Mouse (Mus musculus) erythroblast, adult 5-6 weeks (primary cell): ENCODE data around the gene Olfr532. TPM values are rescaled to one million over a fixed set of nuclear protein-coding genes. Genes with fewer than 3 reads are reported as not detected.
"Not testable (repeated sequence)": the region's sequence is repeated elsewhere in the genome, so short reads cannot be mapped to it uniquely, and the experiment has no call there.

Experiments used
- ATAC-seq: replicated peaks from 2 replicates; pipeline ENCODE4 v1.8.0; 2016; ENCODE audit warnings: moderate number of reproducible peaks, mild to moderate bottlenecking, moderate TSS enrichment, inconsistent platforms; ENCODE audit not compliant: poor library complexity, low FRiP score, severe bottlenecking
- total RNA-seq, 2 experiments: library from RNA; stranded (forward) in 1 of 2; stranded (reverse) in 1 of 2; fragments of 150-400 nt in 1 of 2; fragments of 200-764, 138-1000 nt in 1 of 2; gene quantifications; 2 replicates each; pipeline versions ENCODE4 v1.2.3 to v1.2.4; 2015 to 2017; ENCODE audit warnings: low replicate concordance in 2 of 2

Olfr532 gene
- not detected in 2 replicates for total RNA-seq (2015; ENCODE audit: low replicate concordance)
- not detected in 2 replicates for total RNA-seq (2017; ENCODE audit: low replicate concordance)

GRCm38 (mm10) chr7:140421539-140421938, at the start of gene Olfr532:
Olfr532 (minus strand) TSS chr7:140421639.
- no peak for ATAC-seq

- ATAC-seq: not testable (repeated sequence)
Observed at GRCm38 (mm10) chr7:140463070-140463469, 41.6 kb upstream of the Olfr532 start, which contains the start of gene Olfr533. Olfr533 (plus strand) TSS chr7:140463370.

GRCm38 (mm10) chr7:140443141-140443540, 21.7 kb upstream of the Olfr532 start:
- no peak for ATAC-seq

- ATAC-seq: no peak
Observed at GRCm38 (mm10) chr7:140402818-140403217, 18.6 kb downstream of the Olfr532 start, which contains the start of gene Olfr531. Olfr531 (minus strand) TSS chr7:140402918.

DNA sequence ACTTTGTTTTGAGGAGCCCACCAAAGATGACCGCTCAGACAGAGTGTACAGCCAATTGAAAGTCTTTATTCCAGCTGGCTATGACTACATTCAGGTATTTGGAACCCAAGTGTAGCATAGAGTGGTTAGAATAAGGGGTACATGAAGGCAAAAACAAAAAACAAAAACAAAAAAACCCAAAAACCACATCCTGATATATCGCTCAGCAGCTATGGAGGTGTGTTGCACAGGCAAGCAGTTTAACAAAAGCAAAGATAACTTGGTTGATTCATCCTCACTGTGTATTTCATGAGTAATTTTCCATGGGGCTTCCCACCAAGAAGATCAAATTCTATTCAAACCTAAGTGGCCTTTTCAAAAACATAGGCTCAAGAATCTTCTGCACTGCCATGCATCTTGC, 44.5 kb downstream of the Olfr532 start:
- no peak for ATAC-seq

DNA sequence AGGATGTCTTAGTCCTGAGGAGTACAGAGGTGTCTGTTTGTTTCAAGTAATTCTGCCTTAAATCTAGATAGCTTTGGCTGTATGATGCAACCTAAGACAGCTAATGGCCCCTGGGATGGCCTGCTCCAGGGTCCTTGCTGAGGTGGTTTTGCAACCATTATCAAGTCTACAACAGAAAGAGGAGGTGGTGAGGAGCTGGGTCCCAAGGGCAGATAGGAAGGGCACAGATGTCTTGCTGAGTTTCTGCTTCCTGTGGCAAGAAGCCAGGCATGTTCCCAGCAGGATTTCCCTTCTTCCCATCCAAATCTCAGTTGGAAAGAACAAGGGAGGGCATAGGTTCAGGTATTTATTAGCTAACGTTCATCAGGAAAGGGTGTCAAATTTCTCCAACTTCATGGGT, 45.2 kb downstream of the Olfr532 start, which contains the start of gene Olfr530:
Olfr530 (minus strand) TSS at position 101 of the 400 bp plus-strand sequence.
- no peak for ATAC-seq

GRCm38 (mm10) chr7:140374300-140374699, 47.1 kb downstream of the Olfr532 start:
- no peak for ATAC-seq

Other genes with a start within 250 kb of the Olfr532 start
- gene Olfr523, start 248.4 kb downstream of the Olfr532 start, total RNA-seq (2015; ENCODE audit: low replicate concordance): not detected in 2 replicates
- not detected in 2 replicates for gene Olfr523, start 248.4 kb downstream of the Olfr532 start, total RNA-seq (2017; ENCODE audit: low replicate concordance)
- 0.19 TPM in 1 of 2 replicates, not detected in the other for gene Olfr524, start 215.7 kb downstream of the Olfr532 start, total RNA-seq (2015; ENCODE audit: low replicate concordance)
- gene Olfr524, start 215.7 kb downstream of the Olfr532 start, total RNA-seq (2017; ENCODE audit: low replicate concordance): not detected in 2 replicates
- gene Cd163l1, start 203.4 kb downstream of the Olfr532 start, total RNA-seq (2015; ENCODE audit: low replicate concordance): not detected in 2 replicates
- gene Cd163l1, start 203.4 kb downstream of the Olfr532 start, total RNA-seq (2017; ENCODE audit: low replicate concordance): not detected in 2 replicates
- gene 5830411N06Rik, start 174.4 kb downstream of the Olfr532 start, total RNA-seq (2015; ENCODE audit: low replicate concordance): not detected in 2 replicates
- 0.42 TPM in 1 of 2 replicates, not detected in the other for gene 5830411N06Rik, start 174.4 kb downstream of the Olfr532 start, total RNA-seq (2017; ENCODE audit: low replicate concordance)
- gene Olfr525, start 100.8 kb downstream of the Olfr532 start, total RNA-seq (2015; ENCODE audit: low replicate concordance): not detected in 2 replicates
- gene Olfr525, start 100.8 kb downstream of the Olfr532 start, total RNA-seq (2017; ENCODE audit: low replicate concordance): under 0.01 TPM in 1 of 2 replicates, not detected in the other
- not detected in 2 replicates for gene Olfr527, start 87.6 kb downstream of the Olfr532 start, total RNA-seq (2015; ENCODE audit: low replicate concordance)
- gene Olfr527, start 87.6 kb downstream of the Olfr532 start, total RNA-seq (2017; ENCODE audit: low replicate concordance): not detected in 2 replicates
- gene Olfr60, start 60.0 kb downstream of the Olfr532 start, total RNA-seq (2015; ENCODE audit: low replicate concordance): not detected in 2 replicates
- not detected in 2 replicates for gene Olfr60, start 60.0 kb downstream of the Olfr532 start, total RNA-seq (2017; ENCODE audit: low replicate concordance)
- not detected in 2 replicates for gene Olfr530, start 45.3 kb downstream of the Olfr532 start, total RNA-seq (2015; ENCODE audit: low replicate concordance)
- gene Olfr530, start 45.3 kb downstream of the Olfr532 start, total RNA-seq (2017; ENCODE audit: low replicate concordance): not detected in 2 replicates
- not detected in 2 replicates for gene Olfr531, start 18.7 kb downstream of the Olfr532 start, total RNA-seq (2015; ENCODE audit: low replicate concordance)
- gene Olfr531, start 18.7 kb downstream of the Olfr532 start, total RNA-seq (2017; ENCODE audit: low replicate concordance): not detected in 2 replicates
- gene Olfr533, start 41.7 kb upstream of the Olfr532 start, total RNA-seq (2015; ENCODE audit: low replicate concordance): not detected in 2 replicates
- not detected in 2 replicates for gene Olfr533, start 41.7 kb upstream of the Olfr532 start, total RNA-seq (2017; ENCODE audit: low replicate concordance)
- not detected in 2 replicates for gene Olfr535, start 62.6 kb upstream of the Olfr532 start, total RNA-seq (2015; ENCODE audit: low replicate concordance)
- gene Olfr535, start 62.6 kb upstream of the Olfr532 start, total RNA-seq (2017; ENCODE audit: low replicate concordance): not detected in 2 replicates
- gene Olfr536, start 85.8 kb upstream of the Olfr532 start, total RNA-seq (2015; ENCODE audit: low replicate concordance): not detected in 2 replicates
- not detected in 2 replicates for gene Olfr536, start 85.8 kb upstream of the Olfr532 start, total RNA-seq (2017; ENCODE audit: low replicate concordance)
- gene Olfr538, start 146.2 kb upstream of the Olfr532 start, total RNA-seq (2015; ENCODE audit: low replicate concordance): not detected in 2 replicates
- 2.0 TPM in 1 of 2 replicates, not detected in the other for gene Olfr538, start 146.2 kb upstream of the Olfr532 start, total RNA-seq (2017; ENCODE audit: low replicate concordance)
- gene Olfr46, start 179.6 kb upstream of the Olfr532 start, total RNA-seq (2015; ENCODE audit: low replicate concordance): 0.19 and 0.21 TPM in 2 replicates
- 0.09 and 0.28 TPM in 2 replicates for gene Olfr46, start 179.6 kb upstream of the Olfr532 start, total RNA-seq (2017; ENCODE audit: low replicate concordance)
- not detected in 2 replicates for gene Olfr61, start 207.3 kb upstream of the Olfr532 start, total RNA-seq (2015; ENCODE audit: low replicate concordance)
- gene Olfr61, start 207.3 kb upstream of the Olfr532 start, total RNA-seq (2017; ENCODE audit: low replicate concordance): not detected in 2 replicates
- gene Olfr53, start 224.8 kb upstream of the Olfr532 start, total RNA-seq (2015; ENCODE audit: low replicate concordance): not detected in 2 replicates
- not detected in 2 replicates for gene Olfr53, start 224.8 kb upstream of the Olfr532 start, total RNA-seq (2017; ENCODE audit: low replicate concordance)
- gene Olfr539, start 238.3 kb upstream of the Olfr532 start, total RNA-seq (2015; ENCODE audit: low replicate concordance): not detected in 2 replicates
- 0.14 TPM in 1 of 2 replicates, not detected in the other for gene Olfr539, start 238.3 kb upstream of the Olfr532 start, total RNA-seq (2017; ENCODE audit: low replicate concordance)